Mouse (Mus musculus) urinary bladder, adult 18-20 months (tissue): ENCODE measurements around the gene Ncoa7.
"Not testable (repeated sequence)": the region's sequence is repeated elsewhere in the genome, so short reads cannot be mapped to it uniquely, and the experiment has no call there.

Experiments used
- DNase-seq, 2 experiments: peaks; one replicate each; pipeline ENCODE4 v3.0.0; 2022; ENCODE audit warnings: low spot score in 2 of 2, mixed read lengths in 2 of 2

Ncoa7 gene

GRCm38 (mm10) chr10:30674825-30675224 lies 128.3 kb downstream of the Ncoa7 start:
- no peak for DNase-seq

GRCm38 (mm10) chr10:30666580-30666979 lies 136.5 kb downstream of the Ncoa7 start:
- no peak for DNase-seq

GRCm38 (mm10) chr10:30660564-30661328 lies 142.4 kb downstream of the Ncoa7 start:
- DNase-seq, result no peak

GRCm38 (mm10) chr10:30655655-30656054 lies 147.5 kb downstream of the Ncoa7 start:
- no peak for DNase-seq

GRCm38 (mm10) chr10:30647681-30648080 lies 155.4 kb downstream of the Ncoa7 start:
- DNase-seq, result no peak

GRCm38 (mm10) chr10:30638216-30638615 lies 164.9 kb downstream of the Ncoa7 start:
- no peak for DNase-seq

GRCm38 (mm10) chr10:30636474-30637154 lies 166.5 kb downstream of the Ncoa7 start:
- DNase-seq, result not testable (repeated sequence)

GRCm38 (mm10) chr10:30632718-30633117 lies 170.4 kb downstream of the Ncoa7 start:
- no peak for DNase-seq

- DNase-seq, result no peak
Observed at GRCm38 (mm10) chr10:30629977-30630376, 173.1 kb downstream of the Ncoa7 start.

GRCm38 (mm10) chr10:30629513-30629912 lies 173.6 kb downstream of the Ncoa7 start, which contains the start of gene Hint3:
Gene Hint3, minus strand, starts transcription at chr10:30629632.
- DNase-seq, result no peak

GRCm38 (mm10) chr10:30628444-30628843 lies 174.7 kb downstream of the Ncoa7 start:
- DNase-seq, result not testable (repeated sequence)

- no peak for DNase-seq
Observed at GRCm38 (mm10) chr10:30627548-30627947, 175.6 kb downstream of the Ncoa7 start.

GRCm38 (mm10) chr10:30624161-30625019 lies 178.7 kb downstream of the Ncoa7 start:
- no peak for DNase-seq

GRCm38 (mm10) chr10:30622928-30623327 lies 180.2 kb downstream of the Ncoa7 start:
- DNase-seq, result no peak

- no peak for DNase-seq
Observed at GRCm38 (mm10) chr10:30618918-30619210, 184.3 kb downstream of the Ncoa7 start.

- peak; percentile 95 to 97 for DNase-seq
Observed at GRCm38 (mm10) chr10:30618091-30618917, 184.8 kb downstream of the Ncoa7 start.

- DNase-seq, result no peak
Observed at GRCm38 (mm10) chr10:30613039-30613438, 190.1 kb downstream of the Ncoa7 start.

- DNase-seq, result no peak
Observed at GRCm38 (mm10) chr10:30609614-30610013, 193.5 kb downstream of the Ncoa7 start.

GRCm38 (mm10) chr10:30608109-30608508 lies 195.0 kb downstream of the Ncoa7 start:
- DNase-seq, result no peak

- peak; percentile 87 to 88 for DNase-seq
Observed at GRCm38 (mm10) chr10:30600542-30600966, 202.6 kb downstream of the Ncoa7 start, which contains the start of gene Trmt11. Gene Trmt11, minus strand, starts transcription at chr10:30600749.

GRCm38 (mm10) chr10:30600094-30600534 lies 203.0 kb downstream of the Ncoa7 start:
- DNase-seq, result no peak
